Mouse (Mus musculus): ENCODE measurements around the gene Tmed10.

Tmed10 gene

DNA sequence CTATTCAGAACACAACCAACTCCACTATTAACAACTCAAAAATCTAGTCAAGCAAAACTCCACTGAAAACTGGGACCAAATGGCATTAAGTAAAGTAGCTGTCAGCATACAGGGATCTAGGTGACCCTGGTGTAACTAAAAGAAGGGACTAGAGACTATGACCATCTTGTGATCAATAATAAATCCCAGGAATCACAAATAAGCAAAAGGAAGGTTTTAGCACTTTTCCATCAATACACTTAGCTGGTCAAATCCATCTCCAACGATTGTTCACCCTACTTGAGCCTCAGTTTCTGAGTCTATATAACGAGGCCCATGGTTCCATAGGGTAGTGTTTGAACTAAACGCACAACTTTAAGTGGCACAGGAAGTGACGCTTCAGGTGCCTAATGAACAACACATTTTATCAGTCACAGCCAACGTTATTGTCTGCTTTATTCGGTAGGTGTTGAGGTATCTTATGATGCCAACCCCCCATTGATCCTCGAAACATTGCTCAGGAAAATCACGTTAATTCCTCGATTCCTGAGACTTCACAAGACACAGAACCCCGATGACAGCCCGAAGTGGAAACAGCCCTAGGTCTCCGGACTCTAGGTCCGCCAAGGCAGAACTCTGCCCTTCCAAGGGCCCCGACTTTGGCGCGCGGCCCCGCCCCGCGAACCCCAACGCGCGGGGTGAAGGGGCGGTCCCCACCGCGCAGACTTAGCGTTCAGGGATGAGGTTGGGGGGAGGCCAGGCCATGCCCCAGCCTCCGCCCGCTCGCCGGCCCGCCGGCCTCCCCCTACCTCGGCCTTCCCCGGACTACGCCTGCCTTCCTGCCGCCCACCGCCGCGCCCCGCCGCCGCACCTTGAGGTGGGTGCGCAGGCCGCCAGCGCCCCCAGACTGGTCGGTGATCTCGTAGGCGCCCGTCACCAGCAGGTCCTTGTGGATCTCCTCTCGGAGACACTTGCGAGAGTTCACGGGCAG, 771 bp downstream of the Tmed10 start:
- WGBS, result under 1% methylated on average over 53 of the region's 53 CpGs

- WGBS, result 50% methylated on average over 8 of the region's 8 CpGs
Observed at GRCm38 (mm10) chr12:85372068-85372665, 2.5 kb downstream of the Tmed10 start.

GRCm38 (mm10) chr12:85368441-85369063, 6.1 kb downstream of the Tmed10 start:
- 66% methylated on average over 6 of the region's 6 CpGs for whole genome bisulfite sequencing

- 36% methylated on average over 3 of the region's 3 CpGs for WGBS
Observed at GRCm38 (mm10) chr12:85366271-85366670, 8.4 kb downstream of the Tmed10 start.

GRCm38 (mm10) chr12:85362510-85362909, 12.1 kb downstream of the Tmed10 start:
- WGBS, result 47% methylated on average over 4 of the region's 4 CpGs

DNA sequence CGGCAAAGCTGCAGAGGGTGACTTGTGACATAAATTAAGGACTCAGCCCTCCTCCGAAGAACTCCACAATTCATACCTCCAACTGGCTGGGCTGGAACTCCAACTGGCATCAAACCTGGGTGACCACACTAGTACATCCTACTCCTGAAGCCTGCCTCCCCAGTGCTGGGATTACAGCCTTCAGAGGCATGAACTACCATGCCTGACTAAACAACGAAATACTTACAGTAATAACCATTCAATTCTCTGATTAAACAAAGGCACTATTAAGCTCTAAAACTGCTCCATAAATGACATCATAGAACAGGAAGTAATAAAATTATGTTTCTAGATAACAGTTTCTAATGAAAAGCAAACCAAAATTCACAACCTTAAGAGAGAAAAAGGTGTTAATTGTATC, 13.5 kb downstream of the Tmed10 start:
- WGBS, result 75% methylated on average over 3 of the region's 3 CpGs

GRCm38 (mm10) chr12:85354061-85354460, 20.6 kb downstream of the Tmed10 start:
- WGBS, result 87% methylated on average over 3 of the region's 3 CpGs

DNA sequence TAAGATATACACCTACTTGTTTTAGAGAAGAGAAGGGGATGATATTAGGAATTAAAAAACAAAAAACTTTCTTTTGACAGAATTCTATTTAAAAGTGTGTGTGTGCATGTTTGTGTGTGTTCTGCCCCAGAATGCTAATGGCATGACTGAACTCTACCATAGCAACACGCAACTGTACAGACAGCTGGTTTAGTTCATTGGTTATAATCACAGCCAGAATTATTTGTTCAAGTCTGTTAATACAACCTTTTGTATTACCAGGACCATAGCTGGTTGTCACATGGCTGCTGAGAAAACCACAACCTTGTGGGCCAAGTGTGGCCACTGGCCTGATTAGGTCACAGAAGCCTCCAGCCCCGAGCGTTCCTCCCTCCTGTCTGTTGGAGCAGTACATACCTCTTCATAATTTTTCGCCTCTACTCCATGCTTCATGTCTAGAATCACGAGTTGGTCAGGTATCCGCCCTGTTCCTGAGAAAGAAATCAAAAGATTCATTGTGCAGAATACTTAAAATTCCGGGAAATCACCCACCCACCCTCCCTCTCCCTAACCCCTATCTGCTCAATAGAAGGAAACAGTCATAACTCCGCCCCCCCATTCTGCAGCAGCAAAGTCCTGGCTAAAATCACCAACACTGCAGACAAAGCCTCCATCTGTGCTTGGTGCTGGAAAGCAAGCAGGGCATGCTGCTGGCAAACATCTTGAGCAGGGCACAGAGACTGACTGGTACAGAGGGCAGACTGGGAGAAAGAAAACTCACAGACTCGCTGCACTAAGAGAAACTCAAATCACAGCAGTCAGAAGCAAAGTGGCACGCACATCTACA, 24.0 kb downstream of the Tmed10 start:
- WGBS, result 35% methylated on average over 10 of the region's 10 CpGs

- WGBS, result 76% methylated on average over 6 of the region's 6 CpGs
Observed at GRCm38 (mm10) chr12:85348338-85348737, 26.3 kb downstream of the Tmed10 start.

- WGBS, result 52% methylated on average over 3 of the region's 3 CpGs
Observed at GRCm38 (mm10) chr12:85347196-85347595, 27.5 kb downstream of the Tmed10 start.

GRCm38 (mm10) chr12:85346374-85346773, 28.3 kb downstream of the Tmed10 start:
- 41% methylated on average over 3 of the region's 3 CpGs for WGBS

DNA sequence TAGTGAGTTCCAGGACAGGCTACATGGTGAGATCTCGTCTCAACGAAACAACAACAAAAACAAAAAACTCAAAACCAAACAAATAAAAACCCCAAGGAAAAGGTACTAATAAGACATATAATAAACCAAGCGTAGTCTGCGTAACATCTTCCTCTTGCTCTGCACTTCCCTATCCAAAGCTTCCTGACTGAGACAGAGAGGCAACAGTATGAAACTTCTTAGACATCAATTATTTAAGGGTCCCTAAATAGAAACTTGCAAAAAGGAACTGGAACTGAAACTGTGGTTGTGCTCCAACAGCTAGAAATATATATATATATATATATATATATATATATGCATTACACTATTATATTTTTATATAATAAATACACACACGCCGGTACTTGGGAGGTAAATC, 29.1 kb downstream of the Tmed10 start:
- WGBS, result 69% methylated on average over 6 of the region's 6 CpGs

DNA sequence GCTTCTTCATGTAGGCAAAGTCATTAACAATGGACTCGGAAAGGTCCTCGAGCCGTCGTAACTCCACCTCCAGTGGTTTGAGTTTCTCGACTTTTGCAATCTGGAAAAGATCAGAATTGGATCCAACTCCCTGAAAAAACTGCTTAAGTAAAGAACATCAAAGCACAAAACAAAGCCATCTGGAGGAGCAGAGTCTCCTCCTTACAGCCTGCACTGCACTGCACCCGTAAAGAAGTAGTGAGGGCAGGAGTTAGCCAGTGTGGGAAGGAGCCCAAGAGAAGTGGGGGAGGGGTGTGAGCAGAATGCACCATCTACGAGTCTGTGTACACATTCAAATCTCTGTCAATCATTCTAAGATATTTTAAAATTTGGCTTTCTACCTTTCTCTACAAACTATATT, 30.4 kb downstream of the Tmed10 start:
- 35% methylated on average over 7 of the region's 7 CpGs for WGBS

GRCm38 (mm10) chr12:85342310-85342709, 32.3 kb downstream of the Tmed10 start:
- 74% methylated on average over 4 of the region's 4 CpGs for WGBS

- 54% methylated on average over 1 of the region's 1 CpGs for WGBS
Observed at GRCm38 (mm10) chr12:85341131-85341530, 33.5 kb downstream of the Tmed10 start.

DNA sequence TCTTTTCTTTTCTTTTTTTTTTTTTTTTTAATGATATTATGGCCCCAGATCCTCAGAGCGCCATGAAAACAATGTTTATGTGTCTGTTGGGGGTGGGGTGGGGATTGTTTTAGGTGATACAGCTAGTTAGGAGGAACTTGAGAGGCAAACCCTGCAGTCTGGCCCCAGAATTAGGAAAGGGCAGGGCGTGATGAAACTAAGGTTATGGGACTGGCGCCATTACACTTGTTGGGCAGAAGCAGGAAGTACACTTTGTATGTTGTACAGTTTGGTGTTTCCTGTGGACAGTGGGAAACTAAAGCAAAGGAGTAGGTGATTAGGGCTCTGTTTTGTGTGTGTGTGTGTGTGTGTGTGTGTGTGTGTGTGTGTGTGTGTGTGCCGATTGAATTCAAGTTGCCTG, 34.7 kb downstream of the Tmed10 start:
- WGBS, result 29% methylated on average over 4 of the region's 4 CpGs

DNA sequence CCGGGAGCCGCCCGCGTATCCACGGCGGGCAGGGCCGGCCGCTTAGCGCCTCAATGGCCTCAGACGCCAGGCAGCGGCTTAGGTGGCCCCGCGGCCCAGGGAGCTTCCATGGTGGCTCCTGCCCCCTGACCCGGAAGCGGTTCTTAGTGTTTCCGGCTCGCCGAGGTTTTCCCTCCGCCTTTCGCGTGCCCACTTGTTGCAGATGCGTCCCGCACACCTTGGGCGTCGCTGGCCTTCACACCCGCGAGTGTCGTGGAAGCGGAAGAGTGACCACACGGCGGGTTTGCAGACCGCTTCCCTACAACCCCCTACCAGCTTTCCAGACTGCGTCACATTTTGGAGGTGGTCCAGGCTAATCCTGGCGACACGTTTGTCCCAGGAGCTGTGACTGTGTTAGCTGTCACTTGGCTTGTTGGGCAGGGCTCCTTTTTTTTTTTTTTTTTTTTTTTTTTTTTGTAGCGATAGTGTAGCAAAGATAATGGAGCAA, 35.4 kb downstream of the Tmed10 start, which contains the start of gene Nek9:
TSS of gene Nek9 (minus strand) at position 120 of the 487 bp plus-strand sequence.
- under 1% methylated on average over 36 of the region's 36 CpGs for WGBS

GRCm38 (mm10) chr12:85338815-85339214, 35.8 kb downstream of the Tmed10 start:
- WGBS, result under 1% methylated on average over 42 of the region's 42 CpGs

DNA sequence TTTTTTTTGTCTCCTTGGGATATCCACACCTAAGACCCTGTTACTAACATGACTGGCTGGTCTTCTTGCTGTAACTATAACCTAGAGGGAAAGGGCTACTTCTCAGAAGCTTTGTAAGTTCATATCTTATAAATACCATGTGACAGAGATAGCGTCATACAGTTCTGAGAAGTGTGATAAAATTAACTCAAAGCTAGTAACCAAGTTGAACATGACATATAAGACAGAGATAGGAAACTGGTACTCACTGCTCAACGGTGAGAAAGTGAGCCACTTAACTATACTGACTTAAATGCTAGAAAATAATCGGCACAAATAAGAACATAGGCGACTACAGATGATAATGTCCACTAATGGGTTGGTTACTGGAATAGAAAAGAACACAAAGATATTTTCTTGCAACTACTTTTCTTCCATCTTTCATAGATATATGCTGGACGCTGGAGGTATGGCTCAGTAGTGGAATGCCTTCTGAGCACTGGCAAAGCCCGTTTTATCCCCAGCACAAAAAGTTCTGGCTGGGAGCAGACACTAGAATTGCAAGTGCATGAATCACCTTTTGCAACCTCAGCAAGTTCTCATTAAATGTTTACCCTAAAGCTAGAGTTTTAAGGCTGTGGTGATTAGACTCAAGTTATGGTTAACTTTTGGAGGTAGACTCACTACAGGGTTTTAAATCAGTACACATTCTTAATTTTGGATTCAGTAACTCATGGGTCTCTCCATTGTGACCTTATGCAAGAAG, 36.9 kb downstream of the Tmed10 start:
- WGBS, result 76% methylated on average over 6 of the region's 6 CpGs

DNA sequence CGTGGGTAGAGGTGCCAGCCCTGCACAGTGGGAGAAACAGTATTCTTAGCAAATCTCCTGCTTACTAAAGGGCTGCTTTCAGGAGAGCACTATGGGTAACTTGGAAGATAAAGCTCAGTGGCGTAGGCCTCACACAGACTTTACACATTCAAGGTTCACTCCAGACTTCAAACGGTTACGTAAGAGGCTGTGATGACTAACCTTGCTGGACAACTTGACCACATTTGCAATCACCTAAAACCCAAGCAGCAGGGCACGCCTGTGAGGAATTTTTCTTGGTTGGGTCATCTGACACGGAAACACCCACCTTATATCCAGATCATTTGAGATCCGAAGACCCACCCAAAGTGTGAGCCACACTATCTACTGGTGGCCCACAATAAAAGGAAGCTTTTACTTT, 44.5 kb downstream of the Tmed10 start:
- 84% methylated on average over 7 of the region's 7 CpGs for WGBS

DNA sequence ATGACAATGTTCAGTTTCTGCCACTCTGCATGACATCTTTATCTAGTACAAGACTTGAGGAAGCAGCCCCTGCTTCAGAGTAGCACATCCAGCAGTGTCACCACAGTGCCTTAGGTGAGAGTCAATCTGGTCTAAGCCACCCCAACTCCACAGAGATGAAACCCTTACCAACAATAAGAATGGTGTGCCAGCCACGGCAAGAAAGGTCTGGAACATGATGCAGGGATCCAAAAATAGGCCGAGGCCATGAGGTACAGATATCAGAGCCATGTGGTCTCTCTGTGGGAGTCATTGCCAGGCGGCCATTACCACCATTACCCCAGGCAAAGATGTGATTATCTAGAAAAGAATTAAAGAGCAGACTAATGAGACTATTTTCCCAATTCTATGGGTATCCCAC, 66.0 kb downstream of the Tmed10 start:
- WGBS, result 47% methylated on average over 3 of the region's 3 CpGs
